Mouse (Mus musculus) forebrain, embryonic 13.5 days (tissue): ENCODE measurements at regions not wholly inside any gene's neighbourhood (a gene's known extent, or its start where the extent isn't known, plus 50 kb on each side); places are given as distances from the start of the nearest gene placed in this dataset.

Experiments used
- ATAC-seq: fragments of 200-750 bp; cut with Nextera tagmentation; 2 replicates; pipeline ENCODE4 v1.8.0; 2017
- H3K27ac ChIP-seq: fragments of 300-500 bp; sonication (generic); 2 replicates; pipeline ENCODE4 v1.5.1; 2015; ENCODE audit warnings: inconsistent platforms, mild to moderate bottlenecking, moderate library complexity
- H3K27me3 ChIP-seq: fragments of 300-500 bp; sonication (generic); 2 replicates; pipeline ENCODE4 v1.6.1; 2015; ENCODE audit warnings: mild to moderate bottlenecking, inconsistent platforms
- H3K36me3 ChIP-seq: fragments of 300-500 bp; sonication (generic); 2 replicates; pipeline ENCODE4 v1.6.1; 2015; ENCODE audit warnings: mild to moderate bottlenecking, inconsistent platforms; ENCODE audit not compliant: poor library complexity, severe bottlenecking
- H3K4me1 ChIP-seq: fragments of 300-500 bp; sonication (generic); 2 replicates; pipeline ENCODE4 v1.6.1; 2015; ENCODE audit warnings: inconsistent platforms
- H3K4me2 ChIP-seq: fragments of 300-500 bp; sonication (generic); 2 replicates; pipeline ENCODE4 v1.6.1; 2015; ENCODE audit warnings: inconsistent platforms, mild to moderate bottlenecking, moderate library complexity
- H3K4me3 ChIP-seq: fragments of 300-500 bp; sonication (generic); 2 replicates; pipeline ENCODE4 v1.5.1; 2015; ENCODE audit warnings: mild to moderate bottlenecking, inconsistent platforms
- H3K9ac ChIP-seq: fragments of 300-500 bp; sonication (generic); 2 replicates; pipeline ENCODE4 v1.6.1; 2015; ENCODE audit warnings: mild to moderate bottlenecking, inconsistent platforms
- H3K9me3 ChIP-seq: fragments of 300-500 bp; sonication (generic); replicated peaks from 2 replicates; pipeline ENCODE4 v1.6.1; 2016; ENCODE audit warnings: inconsistent platforms
- WGBS: fragments of 180-500 bp; shearing (Covaris S2); methylation state at CpG from one replicate; pipeline ENCODE4 v1.1.7; 2015; 5-methylcytosine and 5-hydroxymethylcytosine counted together

DNA sequence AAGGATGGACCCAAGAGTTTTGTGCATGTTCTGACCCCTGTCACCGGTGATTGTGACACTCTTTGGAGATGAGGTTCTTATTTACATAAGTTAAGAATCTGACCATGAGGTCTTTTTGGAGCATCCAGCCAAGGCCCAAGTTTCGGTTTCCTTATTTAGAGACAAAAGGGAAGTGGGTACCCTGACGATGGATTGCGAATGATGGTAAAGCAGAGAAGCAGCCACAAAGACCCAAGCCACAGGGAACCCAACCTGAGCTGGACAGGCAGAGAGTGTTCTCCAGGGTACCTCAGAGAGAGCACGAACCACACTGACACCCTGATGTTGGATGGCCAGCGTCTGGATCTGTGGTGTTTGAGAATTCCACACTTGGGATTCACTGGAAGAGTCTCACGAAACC, 100.8 kb upstream of the L3mbtl4 start:
- H3K9ac ChIP-seq: no peak overlapping the region
- no peak for ATAC-seq

DNA sequence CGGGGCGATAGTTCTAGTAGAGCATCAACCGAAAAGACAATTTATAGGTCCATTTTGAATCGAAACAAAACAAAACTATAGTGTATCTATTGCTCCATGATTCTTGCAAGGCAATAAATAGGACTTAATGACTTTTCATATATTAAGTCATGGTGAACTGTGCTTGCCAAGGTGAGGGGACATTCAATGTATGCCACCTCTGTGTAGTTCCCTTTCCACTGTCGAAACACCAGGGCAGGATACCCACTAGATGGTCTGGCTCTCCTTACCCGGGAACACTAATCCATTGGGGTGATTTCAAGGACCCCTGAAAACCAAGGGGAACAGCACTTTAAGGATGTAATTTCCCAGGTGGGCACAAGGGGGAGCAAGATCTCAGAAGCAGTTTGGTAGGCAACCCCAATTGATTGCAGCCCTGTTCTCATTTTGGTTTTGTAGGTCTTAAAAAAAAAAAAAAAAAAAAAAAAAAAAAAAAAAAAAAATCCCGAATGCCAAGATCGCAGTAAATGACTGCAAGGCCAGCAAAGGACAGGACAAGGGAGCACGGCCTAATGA, 96.9 kb upstream of the L3mbtl4 start:
- Histone ChIP-seq H3K4me3 (no peak overlapping the region), H3K36me3 (no peaks in the 10 kb centered on the region), H3K27ac (no peak overlapping the region), H3K4me2 (no peak overlapping the region), H3K9ac (no peak overlapping the region), H3K4me1 (no peaks in the 10 kb centered on the region), H3K27me3 (no peaks in the 10 kb centered on the region), H3K9me3 (no peaks in the 10 kb centered on the region)
- ATAC-seq: 0 out of 2 replicates have a peak, but pooled peaks have one; percentile 41
- 63% methylated on average over 9 of the region's 9 CpGs for WGBS

More for the DNA sequence above, 100.8 kb upstream of the L3mbtl4 start:
- H3K27me3 ChIP-seq: no peaks in the 10 kb centered on the region
- WGBS: 89% methylated on average over 7 of the region's 7 CpGs
- no peak overlapping the region for H3K27ac ChIP-seq
- H3K4me3 ChIP-seq: no peak overlapping the region
- H3K4me2 ChIP-seq: no peak overlapping the region
- H3K4me1 ChIP-seq: no peaks in the 10 kb centered on the region
- H3K36me3 ChIP-seq: no peaks in the 10 kb centered on the region
- H3K9me3 ChIP-seq: no peaks in the 10 kb centered on the region

- Histone ChIP-seq H3K4me1 (no peaks in the 10 kb centered on the region), H3K36me3 (no peaks in the 10 kb centered on the region), H3K27ac (no peak overlapping the region), H3K9me3 (no peaks in the 10 kb centered on the region), H3K4me2 (no peak overlapping the region), H3K4me3 (no peak overlapping the region), H3K27me3 (no peaks in the 10 kb centered on the region), H3K9ac (no peak overlapping the region)
- 29% methylated on average over 2 of the region's 2 CpGs for WGBS
- no peak for ATAC-seq
Measured at GRCm38 (mm10) chr17:68177835-68178234, 95.8 kb upstream of the L3mbtl4 start.

- no peak overlapping the region for H3K4me3 ChIP-seq
- no peak overlapping the region for H3K9ac ChIP-seq
- ATAC-seq: no peak
- no peaks in the 10 kb centered on the region for H3K27me3 ChIP-seq
- H3K36me3 ChIP-seq: no peaks in the 10 kb centered on the region
- H3K4me2 ChIP-seq: no peak overlapping the region
- no peak overlapping the region for H3K27ac ChIP-seq
- WGBS: 91% methylated on average over 2 of the region's 2 CpGs
- H3K4me1 ChIP-seq: no peaks in the 10 kb centered on the region
- H3K9me3 ChIP-seq: no peaks in the 10 kb centered on the region
Measured at GRCm38 (mm10) chr17:68185385-68185784, 88.2 kb upstream of the L3mbtl4 start.

- 88% methylated on average over 4 of the region's 4 CpGs for whole genome bisulfite sequencing
- Histone ChIP-seq H3K4me2 (no peak overlapping the region), H3K9ac (no peak overlapping the region), H3K4me1 (no peaks in the 10 kb centered on the region), H3K9me3 (no peaks in the 10 kb centered on the region), H3K27ac (no peak overlapping the region), H3K36me3 (no peaks in the 10 kb centered on the region), H3K4me3 (no peak overlapping the region), H3K27me3 (no peaks in the 10 kb centered on the region)
- ATAC-seq: no peak
Measured at GRCm38 (mm10) chr17:68189888-68190287, 83.7 kb upstream of the L3mbtl4 start.

- H3K4me1 ChIP-seq: peaks cover 3% of the 10 kb centered on the region; the same call in 1 of the 2 replicates
- H3K27me3 ChIP-seq: no peaks in the 10 kb centered on the region
- WGBS: 83% methylated on average over 4 of the region's 4 CpGs
- no peak overlapping the region for H3K4me2 ChIP-seq
- no peak for ATAC-seq
- H3K4me3 ChIP-seq: no peak overlapping the region
- no peaks in the 10 kb centered on the region for H3K9me3 ChIP-seq
- no peaks in the 10 kb centered on the region for H3K36me3 ChIP-seq
- no peak overlapping the region for H3K9ac ChIP-seq
- H3K27ac ChIP-seq: no peak overlapping the region
Measured at GRCm38 (mm10) chr17:68205545-68205944, 68.1 kb upstream of the L3mbtl4 start.

DNA sequence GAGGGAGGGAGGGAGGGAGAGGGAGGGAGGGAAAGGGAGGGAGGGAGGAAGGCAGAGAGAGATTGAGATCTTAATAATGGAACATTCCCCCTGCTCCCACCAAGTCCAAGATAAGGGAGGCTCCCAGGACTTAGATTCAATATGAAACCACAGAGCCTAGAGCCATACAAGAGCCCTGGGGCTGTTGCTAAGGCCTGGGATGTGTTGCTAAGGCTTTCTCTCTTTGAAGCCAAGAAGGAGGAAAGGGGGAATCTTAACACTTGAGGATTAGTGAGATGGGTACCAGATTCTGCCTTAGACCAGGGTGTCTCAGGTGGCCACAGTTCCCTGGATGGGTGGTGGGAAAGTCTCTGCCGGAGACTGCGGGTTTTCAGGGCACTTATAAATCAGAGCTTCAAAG, 64.8 kb upstream of the L3mbtl4 start:
- WGBS: 60% methylated on average over 2 of the region's 2 CpGs
- no peaks in the 10 kb centered on the region for H3K9me3 ChIP-seq
- H3K9ac ChIP-seq: no peak overlapping the region
- peaks cover 14% of the 10 kb centered on the region for H3K4me1 ChIP-seq
- H3K36me3 ChIP-seq: no peaks in the 10 kb centered on the region
- H3K27me3 ChIP-seq: no peaks in the 10 kb centered on the region
- no peak overlapping the region for H3K4me2 ChIP-seq
- H3K4me3 ChIP-seq: no peak overlapping the region
- no peak overlapping the region for H3K27ac ChIP-seq
- no peak for ATAC-seq

DNA sequence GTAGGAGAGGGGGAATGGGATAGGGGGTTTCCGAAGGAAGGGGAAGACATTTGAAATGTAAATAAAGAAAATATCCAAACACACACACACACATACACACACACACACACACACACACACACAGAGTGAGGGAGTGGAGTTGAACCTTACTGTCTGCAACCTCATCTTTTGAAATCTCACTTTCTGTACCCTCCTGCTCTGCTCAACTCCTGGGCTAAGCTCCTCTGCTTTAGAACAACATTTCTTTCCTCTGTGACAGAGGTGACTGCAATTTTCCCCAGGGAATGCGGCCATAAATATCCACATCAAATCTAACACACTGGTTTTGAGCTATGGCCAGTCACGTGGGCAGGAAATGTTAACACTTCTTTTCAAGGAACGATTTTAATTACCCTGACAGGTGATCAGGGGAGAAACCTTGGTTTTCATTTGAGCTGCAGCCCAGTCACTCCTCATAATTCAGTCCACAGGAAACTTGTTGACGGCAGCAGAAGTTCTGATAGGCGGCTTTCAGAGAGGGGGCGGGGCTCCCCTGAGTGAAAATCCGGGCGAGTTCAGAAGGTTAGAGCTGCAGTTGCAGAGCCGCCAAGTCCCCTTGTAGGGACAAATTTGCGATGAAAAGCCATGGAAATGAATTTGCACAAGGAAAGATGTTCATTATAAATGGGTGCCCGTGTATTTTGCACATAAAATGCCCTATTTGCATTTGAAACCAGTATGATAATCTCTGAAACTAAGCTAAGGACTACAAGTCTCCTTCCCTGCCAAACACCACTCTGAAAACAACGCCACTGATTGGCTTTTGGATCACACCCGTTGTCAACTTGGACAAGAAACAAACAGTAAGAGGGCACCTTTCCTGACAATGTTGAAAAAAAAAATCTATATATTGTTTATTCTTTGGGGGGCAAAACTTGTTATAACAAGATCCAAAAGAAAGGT, 63.0 kb upstream of the L3mbtl4 start:
- Histone ChIP-seq H3K36me3 (no peaks in the 10 kb centered on the region), H3K27ac (no peak overlapping the region), H3K4me3 (no peak overlapping the region), H3K27me3 (no peaks in the 10 kb centered on the region), H3K9me3 (no peaks in the 10 kb centered on the region), H3K9ac (no peak overlapping the region), H3K4me1 (peaks cover 14% of the 10 kb centered on the region), H3K4me2 (peak overlapping the region; percentile 42)
- WGBS: 21% methylated on average over 14 of the region's 14 CpGs
- peak; percentile 81 for ATAC-seq

DNA sequence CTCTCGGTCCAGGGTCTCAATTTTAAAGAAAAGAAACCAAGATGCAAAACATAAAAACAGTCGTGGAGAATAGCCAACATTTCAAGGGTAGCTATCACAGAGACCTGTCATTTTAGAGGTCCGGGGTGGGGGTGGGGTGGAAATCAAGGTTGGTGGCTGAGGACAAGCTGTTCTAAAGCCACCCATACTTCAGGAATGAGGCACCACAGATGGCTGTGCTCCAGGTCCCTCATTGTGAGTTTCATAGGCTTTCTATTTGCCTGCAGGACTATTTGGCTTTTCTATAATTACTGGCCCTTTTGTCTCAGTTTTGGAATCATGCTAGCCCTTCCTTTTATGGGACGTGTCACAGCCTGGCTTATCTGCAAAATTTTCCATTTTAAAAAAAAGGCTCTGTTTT, 55.4 kb upstream of the L3mbtl4 start:
- Histone ChIP-seq H3K9me3 (no peaks in the 10 kb centered on the region), H3K4me1 (no peaks in the 10 kb centered on the region), H3K9ac (no peak overlapping the region), H3K4me3 (no peak overlapping the region), H3K4me2 (no peak overlapping the region), H3K27me3 (no peaks in the 10 kb centered on the region), H3K27ac (no peak overlapping the region), H3K36me3 (no peaks in the 10 kb centered on the region)
- WGBS: 79% methylated on average over 4 of the region's 4 CpGs
- no peak for ATAC-seq

DNA sequence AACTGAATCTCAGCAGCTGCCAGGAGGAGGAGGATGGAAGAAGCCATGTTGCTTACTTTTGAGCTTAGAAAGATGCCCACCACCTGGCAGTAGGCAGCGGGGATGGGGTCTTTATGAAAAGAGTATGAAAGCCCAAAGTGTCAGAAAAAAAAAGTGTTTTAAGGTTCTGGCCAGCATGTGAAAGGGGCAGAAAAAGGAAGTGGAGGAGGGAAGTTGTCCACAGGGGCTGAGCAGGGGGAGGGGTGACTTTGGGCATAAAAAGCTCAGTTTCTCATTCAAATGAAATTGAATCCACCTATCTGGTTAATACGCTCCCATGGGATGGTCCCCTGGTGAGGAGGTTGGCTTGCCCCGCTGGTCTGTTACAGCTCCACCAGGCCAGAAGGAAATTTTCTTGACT, 50.4 kb upstream of the L3mbtl4 start:
- no peak overlapping the region for H3K9ac ChIP-seq
- no peaks in the 10 kb centered on the region for H3K27me3 ChIP-seq
- H3K36me3 ChIP-seq: no peaks in the 10 kb centered on the region
- H3K4me1 ChIP-seq: no peaks in the 10 kb centered on the region
- H3K4me3 ChIP-seq: no peak overlapping the region
- no peak for ATAC-seq
- H3K4me2 ChIP-seq: no peak overlapping the region
- 91% methylated on average over 3 of the region's 3 CpGs for WGBS
- H3K9me3 ChIP-seq: no peaks in the 10 kb centered on the region
- no peak overlapping the region for H3K27ac ChIP-seq
